Mouse (Mus musculus): Measurements from ENCODE around the gene Atp2b4. TPM values are rescaled to one million over a fixed set of nuclear protein-coding genes. Genes with fewer than 3 reads are reported as not detected.

The Atp2b4 gene
- 11.8 and 13.4 TPM in 2 replicates for polyA plus RNA-seq (2015; fragmentation: Nextera tagmentation; extraction: Ambion mirVana)

- Histone ChIP-seq H3K27ac (ENCODE audit: low read length) (no peak within 1 kb of the TSS), H3K9me3 (replicated peaks; ENCODE audit: control insufficient read depth, low read length, poor library complexity, severe bottlenecking) (no peaks in the 10 kb centered on the region), H3K4me2 (ENCODE audit: low read length) (peak within 1 kb of the TSS; percentile 85), H3K27me3 (ENCODE audit: control insufficient read depth, insufficient read depth, low read depth, low read length) (no peaks in the 10 kb centered on the region), H3K4me1 (ENCODE audit: control insufficient read depth, insufficient read depth, low read length) (peaks cover 23% of the 10 kb centered on the region), H3K36me3 (ENCODE audit: control insufficient read depth, insufficient read depth, low read length) (no peaks in the 10 kb centered on the region), H3K4me3 (ENCODE audit: low read depth, low read length) (peak within 1 kb of the TSS; percentile 49), H3K9ac (ENCODE audit: low read depth, low read length) (peak within 1 kb of the TSS; percentile 59)
- peak; percentile 88 for ATAC-seq
- 0% methylated on average over 14 of the region's 16 CpGs for WGBS
Observed at GRCm38 (mm10) chr1:133800948-133801393, at the start of gene Atp2b4. Gene Atp2b4, minus strand, starts transcription at chr1:133801041.

- no peaks in the 10 kb centered on the region for H3K9me3 ChIP-seq (replicated peaks; ENCODE audit: control insufficient read depth, low read length, poor library complexity, severe bottlenecking)
Observed at GRCm38 (mm10) chr1:133844734-133845133, 43.9 kb upstream of the Atp2b4 start.

GRCm38 (mm10) chr1:133843900-133844299, 43.1 kb upstream of the Atp2b4 start:
- ATAC-seq, result no peak
- Histone ChIP-seq H3K27me3 (ENCODE audit: control insufficient read depth, insufficient read depth, low read depth, low read length) (no peaks in the 10 kb centered on the region), H3K27ac (ENCODE audit: low read length) (no peak overlapping the region), H3K9me3 (replicated peaks; ENCODE audit: control insufficient read depth, low read length, poor library complexity, severe bottlenecking) (no peaks in the 10 kb centered on the region), H3K4me1 (ENCODE audit: control insufficient read depth, insufficient read depth, low read length) (peaks cover 17% of the 10 kb centered on the region), H3K4me3 (ENCODE audit: low read depth, low read length) (no peak overlapping the region), H3K4me2 (ENCODE audit: low read length) (no peak overlapping the region), H3K36me3 (ENCODE audit: control insufficient read depth, insufficient read depth, low read length) (no peaks in the 10 kb centered on the region), H3K9ac (ENCODE audit: low read depth, low read length) (no peak overlapping the region)
- 96% methylated on average over 6 of the region's 6 CpGs for WGBS

More at GRCm38 (mm10) chr1:133844734-133845133, 43.9 kb upstream of the Atp2b4 start:
- no peaks in the 10 kb centered on the region for H3K27me3 ChIP-seq (ENCODE audit: control insufficient read depth, insufficient read depth, low read depth, low read length)
- no peaks in the 10 kb centered on the region for H3K36me3 ChIP-seq (ENCODE audit: control insufficient read depth, insufficient read depth, low read length)
- no peak overlapping the region for H3K27ac ChIP-seq (ENCODE audit: low read length)
- no peak overlapping the region for H3K4me2 ChIP-seq (ENCODE audit: low read length)
- ATAC-seq, result no peak
- peaks cover 17% of the 10 kb centered on the region for H3K4me1 ChIP-seq (ENCODE audit: control insufficient read depth, insufficient read depth, low read length)
- no peak overlapping the region for H3K9ac ChIP-seq (ENCODE audit: low read depth, low read length)
- WGBS, result 35% methylated on average over 9 of the region's 9 CpGs
- no peak overlapping the region for H3K4me3 ChIP-seq (ENCODE audit: low read depth, low read length)

DNA sequence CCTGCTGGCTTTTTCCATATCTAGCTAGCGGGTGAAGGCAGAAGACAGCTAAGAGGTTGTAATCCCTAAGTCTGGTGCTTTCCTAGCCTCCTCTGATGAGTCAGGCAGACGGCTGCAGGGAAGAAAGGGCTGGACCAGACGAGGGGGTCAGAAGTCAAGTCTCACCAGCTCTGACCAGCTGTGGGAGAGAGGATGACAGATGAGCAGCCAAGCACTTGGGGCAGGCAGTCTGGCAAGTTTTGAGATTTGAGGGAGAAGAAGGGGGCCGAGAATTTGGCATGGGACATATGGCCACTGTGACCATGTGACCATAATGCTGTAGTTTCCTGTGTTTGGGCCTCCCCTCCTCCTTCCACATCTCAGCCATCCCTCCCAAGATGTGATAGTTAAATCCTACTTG, 42.5 kb upstream of the Atp2b4 start:
- Histone ChIP-seq H3K4me2 (ENCODE audit: low read length) (no peak overlapping the region), H3K9me3 (replicated peaks; ENCODE audit: control insufficient read depth, low read length, poor library complexity, severe bottlenecking) (no peaks in the 10 kb centered on the region), H3K27me3 (ENCODE audit: control insufficient read depth, insufficient read depth, low read depth, low read length) (no peaks in the 10 kb centered on the region), H3K36me3 (ENCODE audit: control insufficient read depth, insufficient read depth, low read length) (no peaks in the 10 kb centered on the region), H3K27ac (ENCODE audit: low read length) (no peak overlapping the region), H3K9ac (ENCODE audit: low read depth, low read length) (no peak overlapping the region), H3K4me3 (ENCODE audit: low read depth, low read length) (no peak overlapping the region), H3K4me1 (ENCODE audit: control insufficient read depth, insufficient read depth, low read length) (peaks cover 17% of the 10 kb centered on the region)
- ATAC-seq, result no peak
- 47% methylated on average over 4 of the region's 4 CpGs for WGBS

DNA sequence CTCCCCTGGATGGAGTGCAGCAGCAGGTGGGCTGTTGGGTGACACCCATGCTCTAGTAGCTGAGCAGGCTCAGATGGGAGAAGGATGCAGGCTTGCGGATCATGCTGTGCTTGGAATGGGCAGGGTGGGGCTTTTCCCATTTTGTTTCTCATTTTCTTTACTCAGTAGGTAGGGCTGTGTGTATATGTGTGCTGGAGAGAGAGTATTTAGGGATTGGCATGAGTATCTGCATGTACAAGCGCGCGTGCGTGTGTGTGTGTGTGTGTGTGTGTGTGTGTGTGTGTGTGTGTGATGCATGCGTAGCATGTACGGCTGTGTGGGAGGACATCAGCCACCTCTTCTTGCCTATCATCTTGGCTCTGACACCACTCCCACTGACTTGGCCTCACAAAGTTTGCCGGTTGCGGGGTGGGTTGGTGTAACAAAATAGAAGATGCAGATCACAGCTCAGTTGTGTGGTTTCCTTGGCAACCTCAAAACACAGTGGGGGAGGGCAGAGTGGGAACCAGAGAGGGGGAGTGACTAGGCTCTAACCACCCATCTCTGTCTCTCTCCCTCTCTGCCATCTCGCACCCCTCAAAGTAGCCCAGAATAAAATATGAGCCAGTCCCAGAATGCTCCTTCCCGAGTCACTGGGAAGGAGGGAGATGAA, 41.4 kb upstream of the Atp2b4 start:
- Histone ChIP-seq H3K4me1 (ENCODE audit: control insufficient read depth, insufficient read depth, low read length) (peaks cover 17% of the 10 kb centered on the region), H3K9ac (ENCODE audit: low read depth, low read length) (no peak overlapping the region), H3K4me2 (ENCODE audit: low read length) (no peak overlapping the region), H3K36me3 (ENCODE audit: control insufficient read depth, insufficient read depth, low read length) (no peaks in the 10 kb centered on the region), H3K27me3 (ENCODE audit: control insufficient read depth, insufficient read depth, low read depth, low read length) (no peaks in the 10 kb centered on the region), H3K27ac (ENCODE audit: low read length) (no peak overlapping the region), H3K9me3 (replicated peaks; ENCODE audit: control insufficient read depth, low read length, poor library complexity, severe bottlenecking) (no peaks in the 10 kb centered on the region), H3K4me3 (ENCODE audit: low read depth, low read length) (no peak overlapping the region)
- ATAC-seq, result peak; percentile 59
- 52% methylated on average over 11 of the region's 11 CpGs for WGBS

- no peaks in the 10 kb centered on the region for H3K36me3 ChIP-seq (ENCODE audit: control insufficient read depth, insufficient read depth, low read length)
- no peak overlapping the region for H3K9ac ChIP-seq (ENCODE audit: low read depth, low read length)
- no peak overlapping the region for H3K4me2 ChIP-seq (ENCODE audit: low read length)
- H3K4me3 ChIP-seq (ENCODE audit: low read depth, low read length), result no peak overlapping the region
- H3K9me3 ChIP-seq (replicated peaks; ENCODE audit: control insufficient read depth, low read length, poor library complexity, severe bottlenecking), result no peaks in the 10 kb centered on the region
- no peak for ATAC-seq
- no peaks in the 10 kb centered on the region for H3K27me3 ChIP-seq (ENCODE audit: control insufficient read depth, insufficient read depth, low read depth, low read length)
- H3K4me1 ChIP-seq (ENCODE audit: control insufficient read depth, insufficient read depth, low read length), result peaks cover 17% of the 10 kb centered on the region
- 94% methylated on average over 15 of the region's 15 CpGs for WGBS
- no peak overlapping the region for H3K27ac ChIP-seq (ENCODE audit: low read length)
Observed at GRCm38 (mm10) chr1:133841171-133841926, 40.5 kb upstream of the Atp2b4 start.

DNA sequence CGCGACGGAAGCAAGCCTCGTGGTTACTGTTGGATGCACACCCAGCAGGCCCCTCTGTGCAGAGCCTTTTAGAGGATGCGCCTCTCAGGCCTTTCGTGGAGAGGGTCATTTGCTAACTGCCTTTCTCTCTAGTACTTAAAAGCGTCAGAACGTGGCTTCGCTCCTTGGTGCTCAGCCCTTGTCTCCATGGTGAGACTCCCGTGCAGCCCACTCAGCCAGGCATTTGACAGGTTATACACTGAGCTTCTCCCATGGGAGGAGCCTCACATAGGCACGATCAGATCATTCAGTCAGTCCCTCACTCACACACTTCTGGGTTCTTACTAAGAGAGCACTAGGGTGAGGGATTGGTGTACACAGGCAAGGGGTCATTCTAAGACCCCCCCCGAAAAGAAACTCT, 39.7 kb upstream of the Atp2b4 start:
- WGBS, result 33% methylated on average over 12 of the region's 12 CpGs
- ATAC-seq, result peak; percentile 64; the same call in 1 of the 2 replicates
- no peak overlapping the region for H3K9ac ChIP-seq (ENCODE audit: low read depth, low read length)

DNA sequence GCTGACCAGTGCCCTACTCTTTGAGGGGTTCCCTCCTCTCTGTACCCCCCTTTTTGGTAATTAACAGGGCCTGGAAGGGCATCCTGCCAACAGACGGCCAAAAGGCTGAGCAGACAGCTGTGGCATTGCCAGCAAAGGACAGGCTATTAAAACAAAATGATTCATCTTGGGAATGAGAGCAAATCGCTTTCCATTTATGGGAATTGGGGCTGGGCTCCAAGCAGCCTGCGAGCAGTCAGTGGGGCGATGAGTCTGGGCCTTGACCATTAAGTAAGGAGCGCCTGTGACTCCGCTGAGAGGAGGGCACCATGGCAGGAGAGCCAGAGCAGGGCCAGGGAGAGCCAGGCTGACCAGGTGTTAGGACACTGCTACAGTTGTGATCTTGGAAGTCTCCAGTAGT, 33.5 kb upstream of the Atp2b4 start:
- ATAC-seq, result no peak
- Histone ChIP-seq H3K27me3 (ENCODE audit: control insufficient read depth, insufficient read depth, low read depth, low read length) (no peaks in the 10 kb centered on the region), H3K36me3 (ENCODE audit: control insufficient read depth, insufficient read depth, low read length) (no peaks in the 10 kb centered on the region), H3K9me3 (replicated peaks; ENCODE audit: control insufficient read depth, low read length, poor library complexity, severe bottlenecking) (no peaks in the 10 kb centered on the region), H3K27ac (ENCODE audit: low read length) (no peak overlapping the region), H3K4me1 (ENCODE audit: control insufficient read depth, insufficient read depth, low read length) (0 out of 2 replicates have a peak, but pooled peaks cover 2% of the 10 kb centered on the region), H3K4me2 (ENCODE audit: low read length) (no peak overlapping the region), H3K4me3 (ENCODE audit: low read depth, low read length) (no peak overlapping the region), H3K9ac (ENCODE audit: low read depth, low read length) (no peak overlapping the region)
- WGBS, result 75% methylated on average over 6 of the region's 6 CpGs

More for the DNA sequence above, 39.7 kb upstream of the Atp2b4 start:
- Histone ChIP-seq H3K4me3 (ENCODE audit: low read depth, low read length) (no peak overlapping the region), H3K9me3 (replicated peaks; ENCODE audit: control insufficient read depth, low read length, poor library complexity, severe bottlenecking) (no peaks in the 10 kb centered on the region), H3K4me1 (ENCODE audit: control insufficient read depth, insufficient read depth, low read length) (peaks cover 17% of the 10 kb centered on the region), H3K27me3 (ENCODE audit: control insufficient read depth, insufficient read depth, low read depth, low read length) (no peaks in the 10 kb centered on the region), H3K4me2 (ENCODE audit: low read length) (no peak overlapping the region), H3K27ac (ENCODE audit: low read length) (no peak overlapping the region), H3K36me3 (ENCODE audit: control insufficient read depth, insufficient read depth, low read length) (no peaks in the 10 kb centered on the region)

GRCm38 (mm10) chr1:133832781-133833180, 31.9 kb upstream of the Atp2b4 start:
- WGBS, result 60% methylated on average over 5 of the region's 5 CpGs
- H3K9me3 ChIP-seq (replicated peaks; ENCODE audit: control insufficient read depth, low read length, poor library complexity, severe bottlenecking), result no peaks in the 10 kb centered on the region
- no peaks in the 10 kb centered on the region for H3K36me3 ChIP-seq (ENCODE audit: control insufficient read depth, insufficient read depth, low read length)
- H3K4me3 ChIP-seq (ENCODE audit: low read depth, low read length), result no peak overlapping the region
- no peak for ATAC-seq
- no peak overlapping the region for H3K27ac ChIP-seq (ENCODE audit: low read length)
- H3K27me3 ChIP-seq (ENCODE audit: control insufficient read depth, insufficient read depth, low read depth, low read length), result no peaks in the 10 kb centered on the region
- no peak overlapping the region for H3K4me2 ChIP-seq (ENCODE audit: low read length)
- H3K9ac ChIP-seq (ENCODE audit: low read depth, low read length), result no peak overlapping the region
- H3K4me1 ChIP-seq (ENCODE audit: control insufficient read depth, insufficient read depth, low read length), result 0 out of 2 replicates have a peak, but pooled peaks cover 6% of the 10 kb centered on the region

All from midbrain, embryonic 16.5 days (tissue).